Mouse (Mus musculus) testis, adult 2 months (tissue): ENCODE results near the gene Mynn. TPM values are rescaled to one million over a fixed set of nuclear protein-coding genes. Genes with fewer than 3 reads are reported as not detected.
A peak's percentile ranks its signal among the peaks of the same experiment; 100 is the strongest.
"Not testable (repeated sequence)": the region's sequence is repeated elsewhere in the genome, so short reads cannot be mapped to it uniquely, and the experiment has no call there.

Experiments used
- H3K27ac ChIP-seq: fragments of 200-500 bp; 2 replicates; pipeline ENCODE4 v1.5.1; 2012; ENCODE audit warnings: low read depth, low read length; ENCODE audit not compliant: control insufficient read depth, insufficient read depth
- H3K27me3 ChIP-seq: fragments of 200-500 bp; 2 replicates; pipeline ENCODE4 v1.6.1; 2012; ENCODE audit warnings: mild to moderate bottlenecking, low read length, moderate library complexity; ENCODE audit not compliant: control insufficient read depth, insufficient read depth
- H3K36me3 ChIP-seq: fragments of 200-500 bp; 2 replicates; pipeline ENCODE4 v1.6.1; 2012; ENCODE audit warnings: mild to moderate bottlenecking, low read length; ENCODE audit not compliant: control insufficient read depth, insufficient read depth
- H3K4me1 ChIP-seq: fragments of 200-500 bp; 2 replicates; pipeline ENCODE4 v1.6.1; 2012; ENCODE audit warnings: low read length; ENCODE audit not compliant: control insufficient read depth, insufficient read depth
- H3K4me3 ChIP-seq: fragments of 200-500 bp; 2 replicates; pipeline ENCODE4 v1.5.1; 2012; ENCODE audit warnings: low read depth, mild to moderate bottlenecking, low read length, moderate library complexity, mixed read lengths; ENCODE audit not compliant: control insufficient read depth
- CTCF ChIP-seq: fragments of 200-500 bp; IDR thresholded peaks from 2 replicates; pipeline ENCODE4 v1.5.1; 2012; ENCODE audit warnings: low read depth, mild to moderate bottlenecking, inconsistent platforms, low read length, moderate library complexity; ENCODE audit not compliant: control insufficient read depth, insufficient read depth, insufficient replicate concordance
- POLR2A ChIP-seq: fragments of 200-500 bp; IDR thresholded peaks from 2 replicates; pipeline ENCODE4 v1.6.1; 2012; ENCODE audit warnings: low read depth, mild to moderate bottlenecking, inconsistent platforms, low read length, moderate library complexity; ENCODE audit not compliant: control insufficient read depth
- polyA plus RNA-seq: library from polyadenylated mRNA; depleted of rRNA; stranded (reverse); fragments of >200 nt; gene quantifications from 2 replicates; pipeline ENCODE4 v1.2.3, GENCODE M21; 2012; rRNA removed

The Mynn gene
- 6.1 and 6.2 TPM in 2 replicates for polyA plus RNA-seq

- no peaks in the 10 kb centered on the region for H3K27me3 ChIP-seq
- TF ChIP-seq POLR2A (peak; percentile 91), CTCF (peak; percentile 29; the same call in 1 of the 2 replicates)
Observed at GRCm38 (mm10) chr3:30602065-30602739, at the start of gene Mynn. Gene Mynn (plus strand): TSS chr3:30602065.

DNA sequence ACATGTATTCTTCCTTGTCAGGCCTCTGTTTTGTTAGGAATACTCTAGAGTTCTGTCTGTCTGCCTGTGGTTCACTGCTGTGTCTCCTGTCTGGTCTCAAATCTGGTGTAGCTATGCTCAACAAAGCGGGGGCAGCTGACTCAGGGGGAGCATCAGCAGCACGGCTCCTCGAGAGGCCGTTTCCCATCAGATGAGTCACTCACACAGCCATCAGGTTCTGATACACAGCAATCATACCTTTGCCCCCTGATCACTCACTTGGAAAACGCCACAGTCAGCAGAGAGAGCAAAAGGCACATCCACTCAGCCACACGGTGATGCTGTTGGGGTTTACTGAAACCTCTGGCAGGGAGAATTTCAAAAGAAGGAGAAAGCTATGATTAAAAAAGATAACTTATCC lies 48.1 kb upstream of the Mynn start:
- H3K36me3 ChIP-seq = no peaks in the 10 kb centered on the region
- H3K27ac ChIP-seq = no peak overlapping the region
- no peaks in the 10 kb centered on the region for H3K4me1 ChIP-seq
- H3K27me3 ChIP-seq = no peaks in the 10 kb centered on the region
- H3K4me3 ChIP-seq = no peak overlapping the region
- no peak for TF ChIP-seq POLR2A

More at GRCm38 (mm10) chr3:30602065-30602739, at the start of gene Mynn:
- Histone ChIP-seq H3K27ac (peak within 1 kb of the TSS; percentile 95), H3K4me1 (peaks cover 10% of the 10 kb centered on the region), H3K36me3 (no peaks in the 10 kb centered on the region; the same call in 1 of the 2 replicates), H3K4me3 (peak within 1 kb of the TSS; percentile 94)

- Histone ChIP-seq H3K4me1 (no peaks in the 10 kb centered on the region), H3K4me3 (no peak overlapping the region), H3K27ac (no peak overlapping the region), H3K27me3 (no peaks in the 10 kb centered on the region), H3K36me3 (no peaks in the 10 kb centered on the region)
- TF ChIP-seq CTCF = no peak
- no peak for TF ChIP-seq POLR2A
Observed at GRCm38 (mm10) chr3:30560677-30561314, 41.1 kb upstream of the Mynn start.

DNA sequence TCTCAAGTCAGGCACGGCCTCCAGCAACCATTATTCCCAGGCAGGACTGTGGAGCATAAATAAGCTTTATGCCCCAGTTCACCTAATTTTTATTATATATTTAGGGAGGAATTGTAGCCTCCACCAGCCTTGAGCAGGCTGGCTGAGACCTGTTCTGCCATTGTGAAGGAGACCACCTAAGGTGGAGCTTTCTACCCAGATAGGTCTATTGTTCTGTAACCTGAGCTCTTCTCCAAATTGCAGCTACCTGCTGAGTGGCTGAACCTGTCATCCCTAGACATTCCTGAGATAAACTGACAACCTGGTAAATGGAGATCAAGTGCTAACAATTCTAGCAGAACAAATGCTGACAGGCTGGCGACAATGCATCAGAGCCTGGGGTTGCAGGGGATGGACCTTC lies 35.5 kb upstream of the Mynn start:
- H3K4me1 ChIP-seq, H3K27ac ChIP-seq, H3K36me3 ChIP-seq, H3K4me3 ChIP-seq, H3K27me3 ChIP-seq: not testable (repeated sequence)

- Histone ChIP-seq H3K4me1 (no peaks in the 10 kb centered on the region), H3K27me3 (no peaks in the 10 kb centered on the region), H3K27ac (no peak overlapping the region), H3K4me3 (no peak overlapping the region), H3K36me3 (no peaks in the 10 kb centered on the region)
- no peak for TF ChIP-seq CTCF
- no peak for TF ChIP-seq POLR2A
Observed at GRCm38 (mm10) chr3:30573549-30573948, 28.3 kb upstream of the Mynn start.

GRCm38 (mm10) chr3:30588865-30589264 lies 13.0 kb upstream of the Mynn start:
- TF ChIP-seq POLR2A = no peak
- no peak for TF ChIP-seq CTCF

GRCm38 (mm10) chr3:30592418-30592853 lies 9.4 kb upstream of the Mynn start:
- Histone ChIP-seq H3K27me3 (no peaks in the 10 kb centered on the region), H3K4me3 (no peak overlapping the region), H3K27ac (peak overlapping the region; percentile 28; the same call in 1 of the 2 replicates), H3K36me3 (no peaks in the 10 kb centered on the region), H3K4me1 (peaks cover 8% of the 10 kb centered on the region)
- TF ChIP-seq POLR2A (no peak), CTCF (no peak)

More at GRCm38 (mm10) chr3:30588865-30589264, 13.0 kb upstream of the Mynn start:
- no peak overlapping the region for H3K4me3 ChIP-seq
- H3K27me3 ChIP-seq = no peaks in the 10 kb centered on the region
- H3K4me1 ChIP-seq = no peaks in the 10 kb centered on the region
- no peaks in the 10 kb centered on the region for H3K36me3 ChIP-seq
- no peak overlapping the region for H3K27ac ChIP-seq
